Mouse (Mus musculus): ENCODE results near the gene Meltf. TPM values are rescaled to one million over a fixed set of nuclear protein-coding genes. Genes with fewer than 3 reads are reported as not detected.
"Not testable (repeated sequence)": the region's sequence is repeated elsewhere in the genome, so short reads cannot be mapped to it uniquely, and the experiment has no call there.

The Meltf gene
- polyA plus RNA-seq, 1 experiment, result not detected

GRCm38 (mm10) chr16:31943980-31944379 is 65.4 kb downstream of the Meltf start:
- Histone ChIP-seq H3K36me3 (ENCODE audit: control insufficient read depth, insufficient read depth, low read length) (no peaks in the 10 kb centered on the region), H3K27ac (ENCODE audit: insufficient read depth, low read depth, low read length) (no peak overlapping the region), H3K4me3 (ENCODE audit: low read depth, low read length) (no peak overlapping the region), H3K27me3 (ENCODE audit: control insufficient read depth, insufficient read depth, low read length) (no peaks in the 10 kb centered on the region), H3K4me1 (ENCODE audit: control insufficient read depth, insufficient read depth, insufficient read length, low read length) (peaks cover 6% of the 10 kb centered on the region)
- no peak for TF ChIP-seq POLR2A (IDR thresholded peaks at IDR 0.05; ENCODE audit: low read depth, low read length)
- TF ChIP-seq CTCF (IDR thresholded peaks at IDR 0.05; ENCODE audit: extremely low read depth, insufficient read length, insufficient replicate concordance, low read depth, low read length), result peak; percentile 74
- WGBS, result 5% methylated on average over 10 of the region's 10 CpGs

- H3K27me3 ChIP-seq (ENCODE audit: control insufficient read depth, insufficient read depth, low read length), result no peaks in the 10 kb centered on the region
- H3K4me1 ChIP-seq (ENCODE audit: control insufficient read depth, insufficient read depth, insufficient read length, low read length), result peaks cover 6% of the 10 kb centered on the region
- no peak overlapping the region for H3K27ac ChIP-seq (ENCODE audit: insufficient read depth, low read depth, low read length)
- H3K36me3 ChIP-seq (ENCODE audit: control insufficient read depth, insufficient read depth, low read length), result no peaks in the 10 kb centered on the region
- 93% methylated on average over 12 of the region's 12 CpGs for WGBS
- no peak overlapping the region for H3K4me3 ChIP-seq (ENCODE audit: low read depth, low read length)
- TF ChIP-seq CTCF (IDR thresholded peaks at IDR 0.05; ENCODE audit: extremely low read depth, insufficient read length, insufficient replicate concordance, low read depth, low read length) (no peak), POLR2A (IDR thresholded peaks at IDR 0.05; ENCODE audit: low read depth, low read length) (no peak)
These were observed 66.2 kb downstream of the Meltf start for GRCm38 (mm10) chr16:31944698-31945255.

- no peak for TF ChIP-seq POLR2A (IDR thresholded peaks at IDR 0.05; ENCODE audit: low read depth, low read length)
- 82% methylated on average over 6 of the region's 6 CpGs for WGBS
- H3K4me1 ChIP-seq (ENCODE audit: control insufficient read depth, insufficient read depth, insufficient read length, low read length), result peaks cover 6% of the 10 kb centered on the region
- H3K36me3 ChIP-seq (ENCODE audit: control insufficient read depth, insufficient read depth, low read length), result no peaks in the 10 kb centered on the region
- H3K27ac ChIP-seq (ENCODE audit: insufficient read depth, low read depth, low read length), result no peak overlapping the region
- no peaks in the 10 kb centered on the region for H3K27me3 ChIP-seq (ENCODE audit: control insufficient read depth, insufficient read depth, low read length)
- H3K4me3 ChIP-seq (ENCODE audit: low read depth, low read length), result no peak overlapping the region
These were observed 66.8 kb downstream of the Meltf start for GRCm38 (mm10) chr16:31945372-31945771.

- not testable (repeated sequence) for H3K4me1 ChIP-seq (ENCODE audit: control insufficient read depth, insufficient read depth, insufficient read length, low read length); H3K4me3 ChIP-seq (ENCODE audit: low read depth, low read length); H3K36me3 ChIP-seq (ENCODE audit: control insufficient read depth, insufficient read depth, low read length); H3K27ac ChIP-seq (ENCODE audit: insufficient read depth, low read depth, low read length); H3K27me3 ChIP-seq (ENCODE audit: control insufficient read depth, insufficient read depth, low read length)
- WGBS, result 78% methylated on average over 6 of the region's 6 CpGs
These were observed 67.4 kb downstream of the Meltf start for GRCm38 (mm10) chr16:31945986-31946385.

- TF ChIP-seq POLR2A (IDR thresholded peaks at IDR 0.05; ENCODE audit: low read depth, low read length) (no peak), CTCF (IDR thresholded peaks at IDR 0.05; ENCODE audit: extremely low read depth, insufficient read length, insufficient replicate concordance, low read depth, low read length) (no peak)
- WGBS, result 11% methylated on average over 8 of the region's 8 CpGs
- Histone ChIP-seq H3K36me3 (ENCODE audit: control insufficient read depth, insufficient read depth, low read length) (peaks cover 1% of the 10 kb centered on the region; the same call in 1 of the 2 replicates), H3K27me3 (ENCODE audit: control insufficient read depth, insufficient read depth, low read length) (no peaks in the 10 kb centered on the region), H3K4me1 (ENCODE audit: control insufficient read depth, insufficient read depth, insufficient read length, low read length) (peaks cover 6% of the 10 kb centered on the region), H3K4me3 (ENCODE audit: low read depth, low read length) (peak overlapping the region; percentile 78; the same call in 1 of the 2 replicates), H3K27ac (ENCODE audit: insufficient read depth, low read depth, low read length) (no peak overlapping the region)
These were observed 68.7 kb downstream of the Meltf start for GRCm38 (mm10) chr16:31947333-31947732.

- peak overlapping the region; percentile 78 for H3K4me3 ChIP-seq (ENCODE audit: low read depth, low read length)
- H3K27me3 ChIP-seq (ENCODE audit: control insufficient read depth, insufficient read depth, low read length), result no peaks in the 10 kb centered on the region
- peaks cover 6% of the 10 kb centered on the region for H3K4me1 ChIP-seq (ENCODE audit: control insufficient read depth, insufficient read depth, insufficient read length, low read length)
- TF ChIP-seq POLR2A (IDR thresholded peaks at IDR 0.05; ENCODE audit: low read depth, low read length) (no peak), CTCF (IDR thresholded peaks at IDR 0.05; ENCODE audit: extremely low read depth, insufficient read length, insufficient replicate concordance, low read depth, low read length) (no peak)
- under 1% methylated on average over 38 of the region's 38 CpGs for WGBS
- peak overlapping the region; percentile 78 for H3K27ac ChIP-seq (ENCODE audit: insufficient read depth, low read depth, low read length)
- peaks cover 1% of the 10 kb centered on the region; the same call in 1 of the 2 replicates for H3K36me3 ChIP-seq (ENCODE audit: control insufficient read depth, insufficient read depth, low read length)
These were observed 69.3 kb downstream of the Meltf start for GRCm38 (mm10) chr16:31947901-31948316.

GRCm38 (mm10) chr16:31948345-31948774 is 69.8 kb downstream of the Meltf start, which contains the start of the genes 0610012G03Rik and Ncbp2:
TSS of gene 0610012G03Rik (minus strand) at chr16:31948494.
TSS of gene Ncbp2 (plus strand) at chr16:31948513.
- Histone ChIP-seq H3K27ac (ENCODE audit: insufficient read depth, low read depth, low read length) (peak within 1 kb of the TSS; percentile 78), H3K27me3 (ENCODE audit: control insufficient read depth, insufficient read depth, low read length) (no peaks in the 10 kb centered on the region), H3K36me3 (ENCODE audit: control insufficient read depth, insufficient read depth, low read length) (peaks cover 1% of the 10 kb centered on the region; the same call in 1 of the 2 replicates), H3K4me1 (ENCODE audit: control insufficient read depth, insufficient read depth, insufficient read length, low read length) (peaks cover 6% of the 10 kb centered on the region), H3K4me3 (ENCODE audit: low read depth, low read length) (peak within 1 kb of the TSS; percentile 78)
- under 1% methylated on average over 54 of the region's 55 CpGs for whole genome bisulfite sequencing
- TF ChIP-seq POLR2A (IDR thresholded peaks at IDR 0.05; ENCODE audit: low read depth, low read length) (peak; percentile 76), CTCF (IDR thresholded peaks at IDR 0.05; ENCODE audit: extremely low read depth, insufficient read length, insufficient replicate concordance, low read depth, low read length) (no peak)

Other genes with a start within 250 kb of the Meltf start
- 3.4 and 7.0 TPM in 2 replicates for gene Dlg1, start 215.4 kb upstream of the Meltf start, polyA plus RNA-seq (2012; rRNA removed)
- gene Pigz, start 55.0 kb downstream of the Meltf start, polyA plus RNA-seq (2012; rRNA removed), result 1.6 and 2.7 TPM in 2 replicates
- gene 0610012G03Rik, start 69.7 kb downstream of the Meltf start, polyA plus RNA-seq (2012; rRNA removed), result 117 and 179 TPM in 2 replicates
- gene Ncbp2, start 69.7 kb downstream of the Meltf start, polyA plus RNA-seq (2012; rRNA removed), result 0.36 and 0.99 TPM in 2 replicates
- gene Senp5, start 124.5 kb downstream of the Meltf start, polyA plus RNA-seq (2012; rRNA removed), result 1.1 and 2.0 TPM in 2 replicates
- 7.4 and 16.1 TPM in 2 replicates for gene Pak2, start 200.5 kb downstream of the Meltf start, polyA plus RNA-seq (2012; rRNA removed)
- 14.6 and 32.5 TPM in 2 replicates for gene Pigx, start 220.9 kb downstream of the Meltf start, polyA plus RNA-seq (2012; rRNA removed)
- 5.6 and 10.2 TPM in 2 replicates for gene Cep19, start 221.0 kb downstream of the Meltf start, polyA plus RNA-seq (2012; rRNA removed)